ENCODE assay signal across 8 mouse cellular contexts in the genomic region with DNA sequence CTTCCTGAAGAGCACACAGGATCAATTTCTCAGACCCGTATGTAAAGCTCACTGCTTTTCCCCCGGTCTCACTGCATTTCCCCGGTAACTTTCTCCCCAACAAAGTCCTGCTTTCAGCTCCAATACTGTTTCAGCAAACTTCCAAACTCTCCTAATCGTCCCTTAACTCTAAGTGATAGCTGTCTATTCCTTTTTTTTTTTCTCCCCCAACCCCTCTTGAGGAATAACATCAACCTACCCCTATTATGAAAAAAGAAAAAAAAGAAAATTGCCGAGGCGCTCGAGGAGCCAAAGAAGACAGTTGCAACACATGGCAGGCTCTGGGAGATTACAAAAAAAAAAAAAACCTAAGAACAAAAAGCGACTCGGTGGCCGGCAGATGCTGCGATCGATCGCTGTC. TPM values are rescaled to one million over a fixed set of nuclear protein-coding genes. Genes with fewer than 3 reads are reported as not detected.
A peak's percentile ranks its signal among the peaks of the same experiment; 100 is the strongest.
DNase-seq lines count a peak whose midpoint lies in the region; ATAC-seq lines count a peak whose summit lies in the region.

No protein-coding gene starts in this region.

- under 1% methylated on average over 13 of the region's 13 CpGs for WGBS in lung, embryonic 15.5 days
- WGBS in embryonic facial prominence, embryonic 10.5 days: under 1% methylated on average over 13 of the region's 13 CpGs
- WGBS in limb, embryonic 10.5 days: under 1% methylated on average over 13 of the region's 13 CpGs

- H3K4me3 ChIP-seq in lung, embryonic 15.5 days: peak overlapping the region; percentile 85
- H3K4me3 ChIP-seq in embryonic facial prominence, embryonic 10.5 days: peak overlapping the region; percentile 84
- peak overlapping the region; percentile 87 for H3K4me3 ChIP-seq in limb, embryonic 10.5 days

- no peak for ATAC-seq in lung, embryonic 15.5 days (ENCODE audit: borderline replicate concordance, extremely low read depth, low FRiP score, low TSS enrichment)

- H3K4me2 ChIP-seq in lung, embryonic 15.5 days: peak overlapping the region; percentile 68

- no peak for DNase-seq in lung, adult 18-20 months
- DNase-seq in embryonic facial prominence, embryonic 10.5 days (ENCODE audit: low spot score): no peak
- DNase-seq in limb, embryonic 10.5 days (ENCODE audit: low spot score): no peak
- peak; percentile 25 for DNase-seq in retina, embryonic 14.5 days (ENCODE audit: low spot score)
- no peak for DNase-seq in thymus, postnatal 14 days
- no peak for DNase-seq in urinary bladder, postnatal 10 days (ENCODE audit: low spot score)
- DNase-seq in frontal cortex, postnatal 36 days (ENCODE audit: low spot score in 2 of 2): no peak

- H3K9ac ChIP-seq in lung, embryonic 15.5 days: peak overlapping the region; percentile 92

- peak overlapping the region; percentile 96 for H3K27ac ChIP-seq in lung, embryonic 15.5 days
- H3K27ac ChIP-seq in embryonic facial prominence, embryonic 10.5 days (replicated peaks): peak overlapping the region; percentile 98
- H3K27ac ChIP-seq in limb, embryonic 10.5 days: peak overlapping the region; percentile 97

- no peaks in the 10 kb centered on the region for H3K27me3 ChIP-seq in lung, embryonic 15.5 days
- peaks cover 9% of the 10 kb centered on the region; the same call in 1 of the 2 replicates for H3K27me3 ChIP-seq in embryonic facial prominence, embryonic 10.5 days (replicated peaks; ENCODE audit: low read depth, poor library complexity, severe bottlenecking)
- H3K27me3 ChIP-seq in limb, embryonic 10.5 days (ENCODE audit: low read depth, poor library complexity, severe bottlenecking): no peaks in the 10 kb centered on the region

- no peaks in the 10 kb centered on the region for H3K9me3 ChIP-seq in lung, embryonic 15.5 days
- no peaks in the 10 kb centered on the region for H3K9me3 ChIP-seq in embryonic facial prominence, embryonic 10.5 days
- H3K9me3 ChIP-seq in limb, embryonic 10.5 days (replicated peaks): no peaks in the 10 kb centered on the region

- H3K36me3 ChIP-seq in lung, embryonic 15.5 days: peaks cover 9% of the 10 kb centered on the region; the same call in 1 of the 2 replicates
- peaks cover 22% of the 10 kb centered on the region for H3K36me3 ChIP-seq in embryonic facial prominence, embryonic 10.5 days (replicated peaks)
- H3K36me3 ChIP-seq in limb, embryonic 10.5 days: peaks cover 18% of the 10 kb centered on the region

- H3K4me1 ChIP-seq in lung, embryonic 15.5 days: no peaks in the 10 kb centered on the region
- peaks cover 13% of the 10 kb centered on the region for H3K4me1 ChIP-seq in embryonic facial prominence, embryonic 10.5 days
- H3K4me1 ChIP-seq in limb, embryonic 10.5 days: peaks cover 4% of the 10 kb centered on the region; the same call in 1 of the 2 replicates

RNA-seq across cellular contexts. Expression of a gene that starts 1.0 kb away (rescaled TPM):
- 28.3 and 32.3 TPM in 2 replicates for polyA plus RNA-seq in lung, embryonic 15.5 days (2015; fragmentation: Nextera tagmentation; extraction: Ambion mirVana)
- polyA plus RNA-seq in embryonic facial prominence, embryonic 10.5 days (2016; fragmentation: Nextera tagmentation; extraction: Ambion mirVana): 29.0 and 32.8 TPM in 2 replicates
- polyA plus RNA-seq in limb, embryonic 10.5 days (2016; fragmentation: Nextera tagmentation; extraction: Ambion mirVana): 30.9 and 31.1 TPM in 2 replicates

RNA-seq across cellular contexts. Expression of a gene that starts 14.4 kb away (rescaled TPM):
- 81.0 and 85.8 TPM in 2 replicates for polyA plus RNA-seq in lung, embryonic 15.5 days (2015; fragmentation: Nextera tagmentation; extraction: Ambion mirVana)
- polyA plus RNA-seq in embryonic facial prominence, embryonic 10.5 days (2016; fragmentation: Nextera tagmentation; extraction: Ambion mirVana): 79.3 and 79.7 TPM in 2 replicates
- polyA plus RNA-seq in limb, embryonic 10.5 days (2016; fragmentation: Nextera tagmentation; extraction: Ambion mirVana): 71.6 and 80.7 TPM in 2 replicates
